Mouse (Mus musculus): Measurements from ENCODE around the gene Ppard.

GRCm38 (mm10) chr17:28205443-28205842 is 27.1 kb upstream of the Ppard start:
- no peak for TF ChIP-seq CTCF (IDR thresholded peaks at IDR 0.05; ENCODE audit: extremely low read depth, insufficient read depth, low read length)
- TF ChIP-seq POLR2A (IDR thresholded peaks at IDR 0.05; ENCODE audit: extremely low read depth, insufficient read depth, low read length), result no peak

Data from cortical plate, adult 2 months (tissue).